Mouse (Mus musculus) ES-Bruce4 (cell line): ENCODE measurements at regions not wholly inside any gene's neighbourhood (a gene's known extent, or its start where the extent isn't known, plus 50 kb on each side); places are given as distances from the start of the nearest gene placed in this dataset.

Source experiments
- H3K27ac ChIP-seq: 2 replicates; pipeline ENCODE4 v1.5.1; 2012; ENCODE audit warnings: low read length, inconsistent platforms; ENCODE audit not compliant: insufficient read depth
- H3K27me3 ChIP-seq: 2 replicates; pipeline ENCODE4 v1.6.1; 2012; ENCODE audit warnings: mild to moderate bottlenecking, low read length, inconsistent platforms; ENCODE audit not compliant: control insufficient read depth, poor library complexity, insufficient read depth, severe bottlenecking
- H3K36me3 ChIP-seq: 2 replicates; pipeline ENCODE4 v1.6.1; 2012; ENCODE audit warnings: inconsistent platforms, mild to moderate bottlenecking, low read length, moderate library complexity; ENCODE audit not compliant: control insufficient read depth, poor library complexity, insufficient read depth, severe bottlenecking
- H3K4me1 ChIP-seq: one replicate; pipeline ENCODE4 v1.8.1; 2011; ENCODE audit warnings: low read length; ENCODE audit not compliant: control insufficient read depth, insufficient read depth
- H3K4me3 ChIP-seq: 2 replicates; pipeline ENCODE4 v1.5.1; 2011; ENCODE audit warnings: low read depth, mild to moderate bottlenecking, low read length
- H3K9ac ChIP-seq: 2 replicates; pipeline ENCODE4 v1.6.1; 2012; ENCODE audit warnings: low read depth, mild to moderate bottlenecking, inconsistent platforms; ENCODE audit not compliant: poor library complexity, severe bottlenecking
- H3K9me3 ChIP-seq: replicated peaks from 2 replicates; pipeline ENCODE4 v1.6.1; 2012; ENCODE audit warnings: mild to moderate bottlenecking, low read length, inconsistent platforms; ENCODE audit not compliant: control insufficient read depth, poor library complexity, insufficient read depth, severe bottlenecking
- CTCF ChIP-seq: IDR thresholded peaks from one replicate; pipeline ENCODE4 v1.8.1; 2011; ENCODE audit warnings: low read depth, low read length
- EP300 ChIP-seq: IDR thresholded peaks from 2 replicates; pipeline ENCODE4 v1.6.1; 2011; ENCODE audit warnings: low read depth, low read length; ENCODE audit not compliant: insufficient read depth
- POLR2A ChIP-seq: IDR thresholded peaks from one replicate; pipeline ENCODE4 v1.8.1; 2011; ENCODE audit warnings: low read length; ENCODE audit not compliant: insufficient read depth

GRCm38 (mm10) chr2:92711122-92711777, 111.7 kb downstream of the Chst1 start:
- no peak overlapping the region for H3K9ac ChIP-seq
- no peaks in the 10 kb centered on the region for H3K27me3 ChIP-seq
- H3K27ac ChIP-seq = no peak overlapping the region
- H3K9me3 ChIP-seq = no peaks in the 10 kb centered on the region
- no peaks in the 10 kb centered on the region for H3K36me3 ChIP-seq
- H3K4me3 ChIP-seq = no peak overlapping the region
- TF ChIP-seq POLR2A = no peak
- TF ChIP-seq CTCF = no peak
- no peak for TF ChIP-seq EP300
- H3K4me1 ChIP-seq = no peaks in the 10 kb centered on the region

- H3K9me3 ChIP-seq = no peaks in the 10 kb centered on the region
- TF ChIP-seq CTCF (no peak), POLR2A (no peak), EP300 (no peak)
- no peaks in the 10 kb centered on the region for H3K27me3 ChIP-seq
- H3K27ac ChIP-seq = no peak overlapping the region
- H3K4me3 ChIP-seq = no peak overlapping the region
- H3K36me3 ChIP-seq = no peaks in the 10 kb centered on the region
- no peaks in the 10 kb centered on the region for H3K4me1 ChIP-seq
- no peak overlapping the region for H3K9ac ChIP-seq
Observed at GRCm38 (mm10) chr2:92712266-92713144, 113.0 kb downstream of the Chst1 start.

GRCm38 (mm10) chr2:92717706-92718105, 118.2 kb downstream of the Chst1 start:
- H3K9ac ChIP-seq = no peak overlapping the region
- H3K36me3 ChIP-seq = no peaks in the 10 kb centered on the region
- TF ChIP-seq POLR2A = no peak
- no peak for TF ChIP-seq EP300
- no peak for TF ChIP-seq CTCF
- no peaks in the 10 kb centered on the region for H3K27me3 ChIP-seq
- H3K4me3 ChIP-seq = no peak overlapping the region
- no peaks in the 10 kb centered on the region for H3K4me1 ChIP-seq
- H3K27ac ChIP-seq = no peak overlapping the region
- H3K9me3 ChIP-seq = no peaks in the 10 kb centered on the region; the same call in 1 of the 2 replicates

- H3K4me1 ChIP-seq = no peaks in the 10 kb centered on the region
- H3K9me3 ChIP-seq = no peaks in the 10 kb centered on the region; the same call in 1 of the 2 replicates
- no peak overlapping the region for H3K4me3 ChIP-seq
- no peak overlapping the region for H3K27ac ChIP-seq
- H3K36me3 ChIP-seq = no peaks in the 10 kb centered on the region
- TF ChIP-seq EP300 (no peak), POLR2A (no peak), CTCF (no peak)
- no peak overlapping the region for H3K9ac ChIP-seq
- H3K27me3 ChIP-seq = no peaks in the 10 kb centered on the region
Observed at GRCm38 (mm10) chr2:92721951-92722350, 122.4 kb downstream of the Chst1 start.

- no peak for TF ChIP-seq EP300
- TF ChIP-seq POLR2A = no peak
- no peak for TF ChIP-seq CTCF
- H3K4me3 ChIP-seq = no peak overlapping the region
- no peak overlapping the region for H3K27ac ChIP-seq
- H3K36me3 ChIP-seq = no peaks in the 10 kb centered on the region
- no peak overlapping the region for H3K9ac ChIP-seq
- no peaks in the 10 kb centered on the region for H3K4me1 ChIP-seq
- H3K27me3 ChIP-seq = no peaks in the 10 kb centered on the region
- no peaks in the 10 kb centered on the region; the same call in 1 of the 2 replicates for H3K9me3 ChIP-seq
Observed at GRCm38 (mm10) chr2:92723618-92724263, 124.2 kb downstream of the Chst1 start.
